Mouse (Mus musculus): Measurements from ENCODE around the gene Gigyf1. TPM values are rescaled to one million over a fixed set of nuclear protein-coding genes. Genes with fewer than 3 reads are reported as not detected.

The Gigyf1 gene
- polyA plus RNA-seq, 1 experiment from 2014 or later, result 20.5 TPM

- ATAC-seq, result no peak
- H3K27me3 ChIP-seq, result peaks cover 3% of the 10 kb centered on the region; the same call in 1 of the 2 replicates
- H3K4me3 ChIP-seq (replicated peaks), result no peak overlapping the region
- H3K9ac ChIP-seq (replicated peaks), result no peak overlapping the region
- H3K36me3 ChIP-seq, result no peaks in the 10 kb centered on the region
- 0 out of 2 replicates have a peak overlapping the region, but pooled peaks have one; percentile 6 for H3K4me2 ChIP-seq (replicated peaks)
- H3K9me3 ChIP-seq, result no peaks in the 10 kb centered on the region
- 62% methylated on average over 7 of the region's 7 CpGs for WGBS
- peaks cover 7% of the 10 kb centered on the region; the same call in 1 of the 2 replicates for H3K4me1 ChIP-seq (replicated peaks)
- no peak overlapping the region for H3K27ac ChIP-seq
These were observed 21.0 kb downstream of the Gigyf1 start for GRCm38 (mm10) chr5:137539291-137539801.

- no peak overlapping the region for H3K9ac ChIP-seq (replicated peaks)
- H3K4me1 ChIP-seq (replicated peaks), result peaks cover 7% of the 10 kb centered on the region; the same call in 1 of the 2 replicates
- H3K27ac ChIP-seq, result no peak overlapping the region
- no peak for ATAC-seq
- peaks cover 2% of the 10 kb centered on the region; the same call in 1 of the 2 replicates for H3K27me3 ChIP-seq
- H3K9me3 ChIP-seq, result no peaks in the 10 kb centered on the region
- H3K4me2 ChIP-seq (replicated peaks), result no peak overlapping the region
- H3K36me3 ChIP-seq, result no peaks in the 10 kb centered on the region
- no peak overlapping the region for H3K4me3 ChIP-seq (replicated peaks)
- WGBS, result 75% methylated on average over 6 of the region's 6 CpGs
These were observed 22.6 kb downstream of the Gigyf1 start for GRCm38 (mm10) chr5:137540991-137541390.

- no peak overlapping the region for H3K27ac ChIP-seq
These were observed 23.6 kb downstream of the Gigyf1 start for GRCm38 (mm10) chr5:137541768-137542540.

GRCm38 (mm10) chr5:137544926-137545325 lies 26.6 kb downstream of the Gigyf1 start:
- Histone ChIP-seq H3K4me3 (replicated peaks) (no peak overlapping the region), H3K4me1 (replicated peaks) (no peaks in the 10 kb centered on the region), H3K9ac (replicated peaks) (no peak overlapping the region), H3K4me2 (replicated peaks) (no peak overlapping the region), H3K27me3 (no peaks in the 10 kb centered on the region), H3K36me3 (no peaks in the 10 kb centered on the region), H3K9me3 (no peaks in the 10 kb centered on the region), H3K27ac (no peak overlapping the region)
- WGBS, result 71% methylated on average over 6 of the region's 6 CpGs
- no peak for ATAC-seq

More at GRCm38 (mm10) chr5:137541768-137542540, 23.6 kb downstream of the Gigyf1 start:
- WGBS, result 72% methylated on average over 5 of the region's 5 CpGs
- peaks cover 7% of the 10 kb centered on the region; the same call in 1 of the 2 replicates for H3K4me1 ChIP-seq (replicated peaks)
- ATAC-seq, result no peak
- H3K27me3 ChIP-seq, result no peaks in the 10 kb centered on the region
- H3K9me3 ChIP-seq, result no peaks in the 10 kb centered on the region
- H3K36me3 ChIP-seq, result no peaks in the 10 kb centered on the region
- H3K4me2 ChIP-seq (replicated peaks), result no peak overlapping the region
- H3K4me3 ChIP-seq (replicated peaks), result no peak overlapping the region
- no peak overlapping the region for H3K9ac ChIP-seq (replicated peaks)

GRCm38 (mm10) chr5:137545596-137545995 lies 27.2 kb downstream of the Gigyf1 start:
- Histone ChIP-seq H3K9ac (replicated peaks) (no peak overlapping the region), H3K27me3 (no peaks in the 10 kb centered on the region), H3K4me1 (replicated peaks) (no peaks in the 10 kb centered on the region), H3K4me3 (replicated peaks) (no peak overlapping the region), H3K9me3 (no peaks in the 10 kb centered on the region), H3K27ac (no peak overlapping the region), H3K4me2 (replicated peaks) (no peak overlapping the region), H3K36me3 (no peaks in the 10 kb centered on the region)
- WGBS, result 71% methylated on average over 4 of the region's 4 CpGs
- ATAC-seq, result no peak

- H3K36me3 ChIP-seq, result no peaks in the 10 kb centered on the region
- H3K4me3 ChIP-seq (replicated peaks), result no peak overlapping the region
- H3K27ac ChIP-seq, result no peak overlapping the region
- 88% methylated on average over 2 of the region's 2 CpGs for whole genome bisulfite sequencing
- ATAC-seq, result no peak
- no peak overlapping the region for H3K9ac ChIP-seq (replicated peaks)
- no peaks in the 10 kb centered on the region for H3K9me3 ChIP-seq
- peaks cover 11% of the 10 kb centered on the region for H3K4me1 ChIP-seq (replicated peaks)
- no peaks in the 10 kb centered on the region for H3K27me3 ChIP-seq
- no peak overlapping the region for H3K4me2 ChIP-seq (replicated peaks)
These were observed 31.5 kb downstream of the Gigyf1 start for GRCm38 (mm10) chr5:137549840-137550239.

- Histone ChIP-seq H3K9ac (replicated peaks) (no peak overlapping the region), H3K27me3 (no peaks in the 10 kb centered on the region)
- WGBS, result 70% methylated on average over 5 of the region's 5 CpGs
These were observed 32.8 kb downstream of the Gigyf1 start for GRCm38 (mm10) chr5:137551119-137551518.

GRCm38 (mm10) chr5:137553000-137553399 lies 34.7 kb downstream of the Gigyf1 start:
- Histone ChIP-seq H3K4me2 (replicated peaks) (peak overlapping the region; percentile 74), H3K36me3 (no peaks in the 10 kb centered on the region), H3K27me3 (no peaks in the 10 kb centered on the region), H3K9ac (replicated peaks) (peak overlapping the region; percentile 87), H3K4me3 (replicated peaks) (peak overlapping the region; percentile 71), H3K9me3 (no peaks in the 10 kb centered on the region), H3K4me1 (replicated peaks) (peaks cover 13% of the 10 kb centered on the region), H3K27ac (peak overlapping the region; percentile 79)
- peak; percentile 57; the same call in 1 of the 2 replicates for ATAC-seq
- WGBS, result 24% methylated on average over 6 of the region's 6 CpGs

More at GRCm38 (mm10) chr5:137551119-137551518, 32.8 kb downstream of the Gigyf1 start:
- H3K9me3 ChIP-seq, result no peaks in the 10 kb centered on the region
- H3K4me2 ChIP-seq (replicated peaks), result no peak overlapping the region
- no peak for ATAC-seq
- no peak overlapping the region for H3K27ac ChIP-seq
- H3K4me1 ChIP-seq (replicated peaks), result peaks cover 13% of the 10 kb centered on the region
- H3K36me3 ChIP-seq, result no peaks in the 10 kb centered on the region
- H3K4me3 ChIP-seq (replicated peaks), result no peak overlapping the region

- Histone ChIP-seq H3K9me3 (no peaks in the 10 kb centered on the region), H3K4me1 (replicated peaks) (peaks cover 13% of the 10 kb centered on the region), H3K4me3 (replicated peaks) (peak within 1 kb of the TSS; percentile 71), H3K27me3 (no peaks in the 10 kb centered on the region), H3K27ac (peak within 1 kb of the TSS; percentile 79), H3K4me2 (replicated peaks) (peak within 1 kb of the TSS; percentile 74), H3K36me3 (no peaks in the 10 kb centered on the region), H3K9ac (replicated peaks) (peak within 1 kb of the TSS; percentile 87)
- WGBS, result 1% methylated on average over 24 of the region's 37 CpGs
- peak; percentile 95 for ATAC-seq
These were observed 35.1 kb downstream of the Gigyf1 start, which contains the start of gene Actl6b for GRCm38 (mm10) chr5:137553411-137553837. TSS of gene Actl6b (plus strand) at chr5:137553517.

GRCm38 (mm10) chr5:137553898-137554297 lies 35.5 kb downstream of the Gigyf1 start:
- peak overlapping the region; percentile 87 for H3K9ac ChIP-seq (replicated peaks)
- H3K4me1 ChIP-seq (replicated peaks), result peaks cover 13% of the 10 kb centered on the region
- peak overlapping the region; percentile 74 for H3K4me2 ChIP-seq (replicated peaks)
- peak overlapping the region; percentile 79 for H3K27ac ChIP-seq
- no peaks in the 10 kb centered on the region for H3K36me3 ChIP-seq
- 53% methylated on average over 11 of the region's 11 CpGs for WGBS
- no peaks in the 10 kb centered on the region for H3K27me3 ChIP-seq
- peak overlapping the region; percentile 71 for H3K4me3 ChIP-seq (replicated peaks)
- ATAC-seq, result peak; percentile 60
- H3K9me3 ChIP-seq, result no peaks in the 10 kb centered on the region

- Histone ChIP-seq H3K9me3 (no peaks in the 10 kb centered on the region), H3K27ac (no peak overlapping the region), H3K36me3 (peaks cover 32% of the 10 kb centered on the region), H3K4me1 (replicated peaks) (no peaks in the 10 kb centered on the region), H3K27me3 (0 out of 2 replicates have a peak, but pooled peaks cover 4% of the 10 kb centered on the region), H3K4me2 (replicated peaks) (no peak overlapping the region), H3K9ac (replicated peaks) (no peak overlapping the region), H3K4me3 (replicated peaks) (no peak overlapping the region)
- ATAC-seq, result no peak
- WGBS, result 78% methylated on average over 6 of the region's 6 CpGs
These were observed 43.2 kb downstream of the Gigyf1 start for GRCm38 (mm10) chr5:137561556-137561955.

GRCm38 (mm10) chr5:137562965-137563364 lies 44.6 kb downstream of the Gigyf1 start:
- Histone ChIP-seq H3K4me2 (replicated peaks) (no peak overlapping the region), H3K27me3 (0 out of 2 replicates have a peak, but pooled peaks cover 4% of the 10 kb centered on the region), H3K36me3 (peaks cover 44% of the 10 kb centered on the region), H3K4me3 (replicated peaks) (no peak overlapping the region), H3K9me3 (no peaks in the 10 kb centered on the region), H3K4me1 (replicated peaks) (no peaks in the 10 kb centered on the region), H3K9ac (replicated peaks) (no peak overlapping the region), H3K27ac (no peak overlapping the region)
- no peak for ATAC-seq
- 76% methylated on average over 10 of the region's 10 CpGs for WGBS
